Mouse (Mus musculus): ENCODE measurements around the gene Magi1. TPM values are rescaled to one million over a fixed set of nuclear protein-coding genes. Genes with fewer than 3 reads are reported as not detected.
A peak's percentile ranks its signal among the peaks of the same experiment; 100 is the strongest.

Magi1 gene
- polyA plus RNA-seq, 1 experiment from 2014 or later: 19.9 TPM

- no peak overlapping the region for H3K4me2 ChIP-seq (replicated peaks)
- no peak overlapping the region for H3K9ac ChIP-seq
- ATAC-seq (ENCODE audit: insufficient number of reproducible peaks, insufficient read depth, low FRiP score, low TSS enrichment): no peak
- no peaks in the 10 kb centered on the region for H3K36me3 ChIP-seq
- H3K4me1 ChIP-seq: peaks cover 19% of the 10 kb centered on the region; the same call in 1 of the 2 replicates
- 53% methylated on average over 11 of the region's 12 CpGs for WGBS
- no peak overlapping the region for H3K4me3 ChIP-seq
- H3K27me3 ChIP-seq: no peaks in the 10 kb centered on the region
- H3K27ac ChIP-seq: no peak overlapping the region
- no peaks in the 10 kb centered on the region for H3K9me3 ChIP-seq
Observed at GRCm38 (mm10) chr6:94256982-94257830, 26.5 kb downstream of the Magi1 start.

DNA sequence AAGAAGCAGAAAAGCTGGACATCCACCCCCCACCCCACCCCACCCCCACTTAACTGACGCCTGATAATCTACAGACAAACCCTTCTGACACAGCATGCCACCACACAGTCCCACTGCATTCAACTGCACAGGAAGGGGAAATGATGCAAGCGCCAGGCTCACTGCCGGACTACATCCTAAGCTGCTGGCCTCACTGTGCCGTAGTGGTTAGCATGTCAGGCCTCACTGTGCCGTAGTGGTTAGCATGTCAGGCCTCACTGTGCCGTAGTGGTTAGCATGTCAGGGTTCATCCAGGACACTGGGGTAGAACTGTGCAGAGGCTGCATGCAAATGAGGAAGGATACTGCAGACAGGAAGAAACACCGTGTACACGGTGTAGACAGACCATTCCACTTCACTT lies 29.8 kb downstream of the Magi1 start:
- Histone ChIP-seq H3K4me1 (peaks cover 33% of the 10 kb centered on the region), H3K4me2 (replicated peaks) (no peak overlapping the region), H3K27ac (no peak overlapping the region), H3K9ac (no peak overlapping the region), H3K9me3 (no peaks in the 10 kb centered on the region), H3K36me3 (no peaks in the 10 kb centered on the region), H3K4me3 (no peak overlapping the region), H3K27me3 (no peaks in the 10 kb centered on the region)
- peak; percentile 75; the same call in 1 of the 2 replicates for ATAC-seq (ENCODE audit: insufficient number of reproducible peaks, insufficient read depth, low FRiP score, low TSS enrichment)
- 67% methylated on average over 8 of the region's 8 CpGs for WGBS

GRCm38 (mm10) chr6:94251358-94251945 lies 32.3 kb downstream of the Magi1 start:
- WGBS: 62% methylated on average over 8 of the region's 8 CpGs
- Histone ChIP-seq H3K4me3 (no peak overlapping the region), H3K9ac (no peak overlapping the region), H3K36me3 (no peaks in the 10 kb centered on the region), H3K27me3 (no peaks in the 10 kb centered on the region), H3K4me2 (replicated peaks) (no peak overlapping the region), H3K27ac (no peak overlapping the region), H3K9me3 (no peaks in the 10 kb centered on the region), H3K4me1 (peaks cover 28% of the 10 kb centered on the region)
- no peak for ATAC-seq (ENCODE audit: insufficient number of reproducible peaks, insufficient read depth, low FRiP score, low TSS enrichment)

DNA sequence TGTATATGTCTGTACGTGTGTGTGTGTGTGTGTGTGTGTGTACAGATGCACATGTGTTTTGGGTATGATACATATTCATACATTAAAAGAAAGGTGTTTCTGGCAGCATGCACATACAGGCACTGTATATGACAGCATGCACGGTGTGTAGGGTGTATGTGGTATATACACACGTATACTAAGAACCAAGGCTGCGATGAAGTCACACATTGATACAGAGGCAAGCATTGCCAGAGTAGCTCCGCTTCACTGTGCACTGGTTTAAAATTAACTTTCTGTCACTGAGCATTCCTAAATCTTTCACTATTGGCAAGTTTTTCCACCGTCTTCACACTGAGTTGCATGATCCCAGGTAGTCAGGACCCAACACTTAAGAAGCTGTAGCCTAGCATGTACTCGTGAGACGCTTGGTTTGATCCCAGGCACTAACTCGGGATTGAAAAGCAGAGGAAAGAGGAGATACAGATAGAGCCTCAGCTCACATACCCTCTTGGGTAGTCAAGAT lies 34.4 kb downstream of the Magi1 start:
- Histone ChIP-seq H3K4me2 (replicated peaks) (no peak overlapping the region), H3K27ac (no peak overlapping the region), H3K9ac (no peak overlapping the region), H3K4me3 (no peak overlapping the region), H3K27me3 (no peaks in the 10 kb centered on the region), H3K4me1 (peaks cover 20% of the 10 kb centered on the region), H3K36me3 (no peaks in the 10 kb centered on the region), H3K9me3 (no peaks in the 10 kb centered on the region)
- no peak for ATAC-seq (ENCODE audit: insufficient number of reproducible peaks, insufficient read depth, low FRiP score, low TSS enrichment)
- 80% methylated on average over 9 of the region's 9 CpGs for WGBS

GRCm38 (mm10) chr6:94241251-94241650 lies 42.5 kb downstream of the Magi1 start:
- Histone ChIP-seq H3K4me2 (replicated peaks) (no peak overlapping the region), H3K9ac (no peak overlapping the region)

DNA sequence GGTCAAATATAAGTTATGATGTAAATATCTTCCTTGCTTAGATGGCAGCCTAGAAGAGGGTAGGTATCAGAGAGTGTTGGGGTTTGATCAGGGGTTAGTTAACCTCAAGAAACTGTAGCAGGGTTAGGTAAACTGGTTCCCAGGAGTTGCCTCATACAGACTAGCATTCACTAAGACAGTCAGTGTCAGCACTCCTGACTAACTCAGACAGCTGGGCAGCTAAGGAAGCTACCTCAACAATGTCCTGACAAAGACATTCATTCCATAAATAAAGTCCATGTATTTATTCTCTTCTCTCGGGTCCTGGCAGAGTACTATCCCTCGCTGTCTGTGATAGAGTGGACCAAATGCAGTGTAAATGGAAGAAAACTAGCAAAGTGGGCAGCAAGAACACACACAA lies 45.1 kb downstream of the Magi1 start:
- no peak for ATAC-seq (ENCODE audit: insufficient number of reproducible peaks, insufficient read depth, low FRiP score, low TSS enrichment)
- Histone ChIP-seq H3K4me1 (peaks cover 31% of the 10 kb centered on the region; the same call in 1 of the 2 replicates), H3K27me3 (no peaks in the 10 kb centered on the region), H3K27ac (no peak overlapping the region), H3K4me2 (replicated peaks) (no peak overlapping the region), H3K9ac (no peak overlapping the region), H3K36me3 (no peaks in the 10 kb centered on the region), H3K9me3 (no peaks in the 10 kb centered on the region), H3K4me3 (no peak overlapping the region)
- WGBS: 84% methylated on average over 2 of the region's 2 CpGs

More at GRCm38 (mm10) chr6:94241251-94241650, 42.5 kb downstream of the Magi1 start:
- Histone ChIP-seq H3K36me3 (no peaks in the 10 kb centered on the region), H3K27ac (no peak overlapping the region), H3K9me3 (no peaks in the 10 kb centered on the region), H3K4me1 (peaks cover 31% of the 10 kb centered on the region; the same call in 1 of the 2 replicates), H3K4me3 (no peak overlapping the region), H3K27me3 (no peaks in the 10 kb centered on the region)
- WGBS: 82% methylated on average over 6 of the region's 6 CpGs
- no peak for ATAC-seq (ENCODE audit: insufficient number of reproducible peaks, insufficient read depth, low FRiP score, low TSS enrichment)

GRCm38 (mm10) chr6:94236899-94237298 lies 46.8 kb downstream of the Magi1 start:
- Histone ChIP-seq H3K9me3 (no peaks in the 10 kb centered on the region), H3K27me3 (no peaks in the 10 kb centered on the region), H3K4me2 (replicated peaks) (no peak overlapping the region), H3K4me1 (peaks cover 32% of the 10 kb centered on the region; the same call in 1 of the 2 replicates), H3K9ac (no peak overlapping the region), H3K36me3 (no peaks in the 10 kb centered on the region), H3K4me3 (no peak overlapping the region), H3K27ac (no peak overlapping the region)
- WGBS: 76% methylated on average over 2 of the region's 2 CpGs
- ATAC-seq (ENCODE audit: insufficient number of reproducible peaks, insufficient read depth, low FRiP score, low TSS enrichment): no peak

DNA sequence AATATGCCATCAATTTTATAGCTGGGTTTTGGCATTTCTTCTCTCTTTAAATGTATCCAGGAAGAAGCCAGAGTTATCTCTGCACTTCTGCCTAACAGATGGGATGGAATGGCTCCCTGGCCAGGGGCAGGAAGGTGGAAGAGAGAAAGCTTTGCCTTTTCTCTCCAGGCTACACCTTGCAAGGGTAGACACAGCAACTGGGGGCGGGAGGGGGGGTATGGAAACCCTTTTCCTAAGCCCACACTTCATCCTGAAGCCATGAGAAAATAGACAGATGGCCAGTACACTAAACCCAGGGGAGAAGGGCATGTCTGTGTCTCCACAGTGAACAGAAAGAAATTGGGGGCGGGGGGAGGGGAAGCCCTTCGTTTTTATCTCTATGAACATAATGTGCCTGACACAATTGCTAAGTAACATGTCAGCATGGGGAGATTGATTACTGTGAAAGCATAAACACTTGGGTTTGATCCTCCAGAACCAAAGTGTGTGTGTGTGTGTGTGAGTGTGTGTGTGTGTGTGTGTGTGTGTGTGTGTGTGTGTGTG lies 51.4 kb downstream of the Magi1 start:
- H3K4me3 ChIP-seq: no peak overlapping the region
- H3K9ac ChIP-seq: no peak overlapping the region
- WGBS: 77% methylated on average over 3 of the region's 3 CpGs
- H3K4me2 ChIP-seq (replicated peaks): no peak overlapping the region
- H3K9me3 ChIP-seq: no peaks in the 10 kb centered on the region
- no peaks in the 10 kb centered on the region for H3K27me3 ChIP-seq
- no peak overlapping the region for H3K27ac ChIP-seq
- H3K4me1 ChIP-seq: peaks cover 8% of the 10 kb centered on the region
- H3K36me3 ChIP-seq: no peaks in the 10 kb centered on the region
- no peak for ATAC-seq (ENCODE audit: insufficient number of reproducible peaks, insufficient read depth, low FRiP score, low TSS enrichment)

GRCm38 (mm10) chr6:94231831-94232230 lies 51.9 kb downstream of the Magi1 start:
- Histone ChIP-seq H3K36me3 (no peaks in the 10 kb centered on the region), H3K27me3 (no peaks in the 10 kb centered on the region), H3K27ac (no peak overlapping the region), H3K9ac (no peak overlapping the region), H3K9me3 (no peaks in the 10 kb centered on the region), H3K4me3 (no peak overlapping the region), H3K4me2 (replicated peaks) (no peak overlapping the region), H3K4me1 (peaks cover 8% of the 10 kb centered on the region)
- ATAC-seq (ENCODE audit: insufficient number of reproducible peaks, insufficient read depth, low FRiP score, low TSS enrichment): no peak
- WGBS: 84% methylated on average over 4 of the region's 4 CpGs

DNA sequence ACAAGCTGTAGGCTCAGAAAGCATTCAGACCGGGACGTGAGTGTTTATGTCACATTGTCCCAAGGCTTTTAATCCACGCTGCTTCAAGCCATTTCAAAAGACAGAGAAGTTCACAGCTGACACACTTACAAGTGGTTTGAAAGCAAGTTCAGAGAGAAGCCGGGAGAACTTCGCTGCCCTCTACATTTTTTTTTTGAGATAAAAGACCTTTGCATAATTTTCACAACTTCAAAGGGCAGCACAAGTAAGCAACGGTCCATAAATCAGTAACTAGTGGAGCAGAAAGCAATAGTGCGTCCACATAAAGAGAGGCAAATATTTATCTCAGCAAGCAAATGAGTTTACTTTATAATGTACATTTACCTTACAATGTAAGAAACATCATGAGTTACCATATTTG lies 52.4 kb downstream of the Magi1 start:
- H3K9me3 ChIP-seq: no peaks in the 10 kb centered on the region
- no peaks in the 10 kb centered on the region for H3K27me3 ChIP-seq
- H3K36me3 ChIP-seq: no peaks in the 10 kb centered on the region
- H3K4me1 ChIP-seq: peaks cover 13% of the 10 kb centered on the region
- WGBS: 48% methylated on average over 7 of the region's 7 CpGs
- H3K4me3 ChIP-seq: no peak overlapping the region
- no peak overlapping the region for H3K9ac ChIP-seq
- no peak overlapping the region for H3K4me2 ChIP-seq (replicated peaks)
- no peak for ATAC-seq (ENCODE audit: insufficient number of reproducible peaks, insufficient read depth, low FRiP score, low TSS enrichment)
- no peak overlapping the region for H3K27ac ChIP-seq

DNA sequence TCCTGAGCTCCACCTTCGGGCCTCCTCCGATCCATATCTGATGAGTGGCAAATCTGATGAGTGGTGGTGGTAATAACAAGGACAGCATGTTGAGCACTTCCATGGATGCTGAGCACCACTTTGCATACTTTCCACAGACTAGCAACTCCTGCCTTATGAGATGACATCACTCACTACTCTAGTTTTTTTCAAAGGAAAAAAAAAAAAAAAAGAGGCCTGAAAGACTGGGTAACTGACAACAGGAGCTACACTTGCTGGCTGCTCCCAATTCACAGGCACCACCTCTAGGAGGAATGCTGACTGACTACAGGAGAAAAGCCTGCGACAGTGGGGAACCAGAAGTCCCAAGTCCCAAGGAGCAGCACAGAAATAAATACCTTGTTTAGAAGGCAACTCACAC lies 52.8 kb downstream of the Magi1 start:
- H3K36me3 ChIP-seq: no peaks in the 10 kb centered on the region
- no peaks in the 10 kb centered on the region for H3K9me3 ChIP-seq
- no peak overlapping the region for H3K9ac ChIP-seq
- ATAC-seq (ENCODE audit: insufficient number of reproducible peaks, insufficient read depth, low FRiP score, low TSS enrichment): no peak
- H3K27me3 ChIP-seq: no peaks in the 10 kb centered on the region
- H3K4me1 ChIP-seq: peaks cover 17% of the 10 kb centered on the region
- no peak overlapping the region for H3K4me2 ChIP-seq (replicated peaks)
- WGBS: 70% methylated on average over 3 of the region's 3 CpGs
- H3K27ac ChIP-seq: no peak overlapping the region
- no peak overlapping the region for H3K4me3 ChIP-seq

- no peak overlapping the region for H3K27ac ChIP-seq
Observed at GRCm38 (mm10) chr6:94230129-94230528, 53.6 kb downstream of the Magi1 start.

More at GRCm38 (mm10) chr6:94230129-94230528, 53.6 kb downstream of the Magi1 start:
- H3K36me3 ChIP-seq: no peaks in the 10 kb centered on the region
- H3K4me3 ChIP-seq: no peak overlapping the region
- H3K4me2 ChIP-seq (replicated peaks): no peak overlapping the region
- ATAC-seq (ENCODE audit: insufficient number of reproducible peaks, insufficient read depth, low FRiP score, low TSS enrichment): no peak
- H3K9ac ChIP-seq: no peak overlapping the region
- peaks cover 25% of the 10 kb centered on the region for H3K4me1 ChIP-seq
- 60% methylated on average over 3 of the region's 3 CpGs for WGBS
- no peaks in the 10 kb centered on the region for H3K27me3 ChIP-seq
- no peaks in the 10 kb centered on the region for H3K9me3 ChIP-seq

Data from embryonic facial prominence, embryonic 12.5 days (tissue).